Mouse (Mus musculus): ENCODE measurements around the gene Gm29110. TPM values are rescaled to one million over a fixed set of nuclear protein-coding genes. Genes with fewer than 3 reads are reported as not detected.
"Not testable (repeated sequence)": the region's sequence is repeated elsewhere in the genome, so short reads cannot be mapped to it uniquely, and the experiment has no call there.

The Gm29110 gene
- total RNA-seq (2014; rRNA removed) (not detected in 2 replicates), polyA plus RNA-seq (2015; fragmentation: Nextera tagmentation; extraction: Ambion mirVana) (not detected in 2 replicates)

DNA sequence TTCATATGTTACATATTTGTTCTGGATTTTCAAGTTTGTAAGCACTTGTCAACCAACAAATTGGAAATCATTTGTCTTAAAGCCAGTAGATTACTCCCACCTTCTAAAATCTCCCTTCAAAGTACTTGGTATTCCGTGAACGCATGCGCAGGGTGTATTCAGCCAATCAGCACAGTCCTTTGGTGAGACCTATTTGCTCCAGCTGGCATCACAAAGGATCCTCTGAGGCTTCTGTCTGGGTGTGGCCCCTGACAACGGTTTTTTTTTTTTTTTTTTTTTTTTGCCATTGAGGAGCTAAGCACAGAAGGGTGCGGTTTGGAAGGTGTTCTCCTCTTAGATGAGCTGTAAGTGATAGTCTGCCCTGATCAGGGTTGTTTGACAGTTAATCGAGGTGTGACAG, at the start of gene Gm29110:
Gm29110 (plus strand) TSS at position 301 of the 400 bp plus-strand sequence.
- not testable (repeated sequence) for DNase-seq (ENCODE audit: low spot score); H3K27me3 ChIP-seq (ENCODE audit: insufficient read depth, low read length); H3K4me1 ChIP-seq (ENCODE audit: insufficient read depth, low read length); H3K27ac ChIP-seq; H3K4me3 ChIP-seq (ENCODE audit: low read length); H3K4me2 ChIP-seq (ENCODE audit: low read depth, low read length); H3K9me3 ChIP-seq (ENCODE audit: low read length); H3K36me3 ChIP-seq (ENCODE audit: insufficient read depth, low read length); ATAC-seq; H3K9ac ChIP-seq (replicated peaks; ENCODE audit: low read length)
- no CpG with 5 or more reads among the region's 6 CpGs for WGBS

Other genes starting within 250 kb of the Gm29110 start
- not detected in 2 replicates for gene Gm21913, start 153.4 kb downstream of the Gm29110 start, total RNA-seq (2014; rRNA removed)
- not detected in 2 replicates for gene Gm21913, start 153.4 kb downstream of the Gm29110 start, polyA plus RNA-seq (2015; fragmentation: Nextera tagmentation; extraction: Ambion mirVana)